Mouse (Mus musculus): ENCODE measurements around the gene Dyx1c1.

Gene Dyx1c1

GRCm38 (mm10) chr9:72958521-72959450, at the start of gene Dyx1c1, which contains the start of gene Gm44503:
Gene Dyx1c1 (plus strand): TSS chr9:72958785.
Gene Gm44503 (plus strand): TSS chr9:72958852.
- DNase-seq (ENCODE audit: low spot score), result peak; percentile 75

- no peak for DNase-seq (ENCODE audit: low spot score)
These were observed 47.2 kb upstream of the Dyx1c1 start for GRCm38 (mm10) chr9:72911381-72911780.

DNA sequence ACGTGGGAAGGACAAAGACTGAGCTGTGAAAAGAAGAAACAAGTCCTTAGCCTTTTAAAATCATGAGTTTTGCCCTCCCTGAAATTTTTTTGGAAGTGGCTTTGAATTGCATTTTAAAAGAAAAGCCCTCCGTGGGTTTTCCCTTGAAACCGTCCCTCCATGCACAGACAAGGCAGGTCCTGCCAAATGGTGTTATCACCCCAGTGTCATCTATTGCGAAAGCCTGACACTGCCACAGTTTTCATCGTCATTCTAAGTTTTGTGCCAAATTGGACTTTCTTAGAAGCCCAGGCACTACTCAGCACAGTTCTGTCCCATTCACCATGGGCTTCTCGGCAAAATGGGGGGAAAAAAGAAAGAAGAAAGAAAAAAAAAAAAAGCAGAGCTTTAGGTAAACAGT, 45.0 kb upstream of the Dyx1c1 start:
- DNase-seq (ENCODE audit: low spot score), result no peak

DNA sequence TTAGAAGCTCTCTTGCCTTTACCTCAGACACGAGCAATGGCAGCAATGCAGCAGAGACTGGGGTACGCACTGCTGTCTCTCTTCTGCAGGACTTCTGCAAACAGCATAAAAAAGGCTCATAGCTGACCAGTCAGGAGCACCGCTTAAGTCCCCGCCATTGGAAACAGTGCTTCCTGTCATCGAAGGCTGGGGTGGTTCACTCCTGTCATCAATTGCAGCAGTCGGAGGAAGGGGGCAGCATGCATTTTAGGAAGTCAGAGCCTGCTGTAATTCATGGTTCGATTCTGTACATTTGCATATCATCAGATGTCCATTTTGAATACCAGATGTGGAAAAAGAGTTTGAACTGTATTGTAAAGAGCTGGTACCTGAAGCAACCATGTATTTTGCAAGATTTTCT, 42.9 kb upstream of the Dyx1c1 start:
- DNase-seq (ENCODE audit: low spot score), result no peak

GRCm38 (mm10) chr9:72923068-72923467, 35.5 kb upstream of the Dyx1c1 start:
- no peak for DNase-seq (ENCODE audit: low spot score)

GRCm38 (mm10) chr9:72925021-72925934, 33.3 kb upstream of the Dyx1c1 start, which contains the start of gene Pygo1:
Gene Pygo1 (plus strand): TSS chr9:72925645.
- DNase-seq (ENCODE audit: low spot score), result peak; percentile 68

- DNase-seq (ENCODE audit: low spot score), result no peak
These were observed 32.7 kb upstream of the Dyx1c1 start for GRCm38 (mm10) chr9:72925935-72926258.

DNA sequence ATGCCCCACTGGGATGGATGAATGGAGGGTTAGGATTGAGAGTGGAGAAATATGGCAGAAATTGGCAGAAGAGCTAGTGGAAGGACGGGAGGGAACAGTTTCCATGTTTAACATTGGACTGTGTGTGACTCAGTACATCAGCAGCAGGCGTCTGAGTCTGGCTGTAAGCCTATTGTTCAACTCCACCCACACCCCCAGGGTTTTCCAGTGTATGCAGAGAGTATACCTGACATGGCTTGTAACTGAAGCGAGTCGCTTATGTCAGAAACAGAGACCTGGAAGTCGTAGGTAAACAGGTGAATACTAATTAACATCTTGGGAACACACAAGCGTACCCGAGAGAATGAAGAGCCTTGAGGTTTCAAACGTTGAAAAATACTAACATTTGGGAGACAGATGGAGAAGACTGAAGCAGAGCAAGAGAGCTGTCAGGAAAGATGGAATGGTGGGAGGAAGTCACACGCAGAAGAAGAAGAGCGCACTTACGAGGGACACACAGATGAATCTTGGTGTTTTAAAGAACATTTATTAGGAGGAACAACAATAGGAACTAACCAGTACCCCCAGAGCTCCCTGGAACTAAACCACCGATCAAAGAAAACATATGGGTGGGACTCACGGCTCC, 27.3 kb upstream of the Dyx1c1 start:
- DNase-seq (ENCODE audit: low spot score), result no peak

DNA sequence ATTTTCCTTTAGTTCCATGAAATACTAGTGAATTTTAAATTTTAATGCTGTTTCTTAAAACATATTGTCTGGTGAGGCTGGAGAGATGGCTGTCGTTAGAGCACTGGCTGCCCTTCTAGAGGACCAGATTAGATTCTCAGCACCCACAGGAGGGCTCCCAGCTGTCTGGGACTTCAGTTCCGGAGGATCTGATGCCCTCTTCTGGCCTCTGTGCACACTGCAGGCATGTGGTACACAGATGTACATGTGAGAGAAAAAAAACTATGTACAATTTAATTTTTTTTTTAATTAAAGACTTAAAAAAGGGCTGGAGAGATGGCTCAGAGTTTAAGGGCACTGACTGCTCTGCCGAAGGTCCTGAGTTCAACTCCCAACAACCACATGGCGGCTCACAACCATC, 23.3 kb upstream of the Dyx1c1 start:
- DNase-seq (ENCODE audit: low spot score), result no peak

DNA sequence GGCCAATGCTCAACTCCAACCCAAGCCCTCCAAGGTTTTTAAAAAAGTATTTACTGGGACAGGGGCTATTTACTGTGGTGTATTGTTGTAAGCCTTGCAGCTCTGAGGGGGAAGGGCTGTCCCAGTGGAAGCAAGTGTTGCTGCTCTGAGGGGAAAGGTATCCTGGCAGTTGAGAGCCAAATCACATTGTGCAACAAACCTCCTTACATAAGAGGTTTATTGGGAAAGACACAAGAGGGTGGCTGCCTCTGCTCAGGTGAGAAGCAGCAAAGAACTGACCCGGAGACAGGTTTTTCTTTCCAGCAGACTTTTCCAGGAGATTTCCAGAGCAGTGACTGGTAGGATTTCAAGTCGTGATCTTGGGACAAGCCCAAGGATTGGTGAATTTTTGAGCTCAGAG, 22.3 kb upstream of the Dyx1c1 start:
- DNase-seq (ENCODE audit: low spot score), result no peak

DNA sequence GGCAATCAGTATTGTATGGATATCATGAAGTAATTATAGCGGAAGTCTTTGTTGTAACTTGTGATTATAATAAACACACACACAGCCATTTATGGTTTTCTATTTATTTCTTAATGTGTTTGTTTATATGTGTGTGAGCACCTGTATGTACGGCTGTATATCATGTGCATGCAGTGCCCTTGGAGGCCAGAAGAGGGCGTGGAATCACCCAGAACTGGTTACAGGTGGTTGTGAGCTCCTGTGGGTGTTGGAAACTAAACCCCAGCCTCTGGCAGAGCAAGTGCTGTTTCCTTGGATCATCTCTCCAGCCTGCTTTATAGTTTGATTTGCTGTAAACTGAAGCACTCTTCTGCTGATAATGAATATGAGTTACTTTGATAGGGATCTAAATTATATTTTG, 15.2 kb upstream of the Dyx1c1 start:
- no peak for DNase-seq (ENCODE audit: low spot score)

GRCm38 (mm10) chr9:72944286-72944685, 14.3 kb upstream of the Dyx1c1 start:
- DNase-seq (ENCODE audit: low spot score), result no peak

- no peak for DNase-seq (ENCODE audit: low spot score)
These were observed 11.6 kb upstream of the Dyx1c1 start for GRCm38 (mm10) chr9:72947010-72947409.

DNA sequence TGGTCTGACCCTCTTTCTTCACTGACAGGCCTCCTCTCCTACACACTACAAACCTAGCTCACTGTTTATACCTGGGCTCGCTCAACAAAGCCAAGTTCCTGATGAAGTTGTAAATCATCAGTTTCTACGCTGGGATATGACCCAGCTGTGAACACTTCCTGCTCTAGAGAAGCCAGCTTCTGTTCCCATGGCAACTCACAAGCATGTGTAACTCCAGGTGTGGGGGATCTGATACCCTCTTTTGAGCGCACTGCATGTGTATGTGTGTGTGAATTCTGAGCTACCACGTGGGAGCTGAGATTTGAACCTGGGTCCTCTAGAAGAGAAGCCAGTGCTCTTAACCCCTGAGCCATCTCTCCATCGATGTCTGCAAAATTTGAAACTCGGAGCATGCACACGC, 9.0 kb upstream of the Dyx1c1 start:
- DNase-seq (ENCODE audit: low spot score), result no peak

DNA sequence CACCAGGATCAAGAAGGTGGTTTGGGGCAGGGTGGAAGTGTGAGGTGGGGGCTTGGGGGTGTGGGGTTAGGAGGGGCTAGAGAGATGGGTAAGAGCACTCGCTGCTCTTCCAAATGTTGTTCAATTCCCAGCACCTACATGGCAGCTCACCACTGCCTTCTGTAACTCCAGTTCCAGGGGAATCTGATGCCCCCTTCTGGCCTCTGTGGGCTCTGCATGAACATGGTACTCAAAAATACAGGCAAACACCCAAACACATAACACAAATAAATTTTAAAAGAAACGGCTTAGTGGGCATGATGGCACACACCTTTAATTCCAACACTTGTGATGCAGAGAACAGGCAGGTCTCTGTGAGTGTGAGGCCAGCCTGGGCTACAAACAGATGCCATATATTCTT, 3.8 kb upstream of the Dyx1c1 start:
- DNase-seq (ENCODE audit: low spot score), result peak; percentile 15

GRCm38 (mm10) chr9:72955546-72955945, 3.0 kb upstream of the Dyx1c1 start:
- peak; percentile 22 for DNase-seq (ENCODE audit: low spot score)

DNA sequence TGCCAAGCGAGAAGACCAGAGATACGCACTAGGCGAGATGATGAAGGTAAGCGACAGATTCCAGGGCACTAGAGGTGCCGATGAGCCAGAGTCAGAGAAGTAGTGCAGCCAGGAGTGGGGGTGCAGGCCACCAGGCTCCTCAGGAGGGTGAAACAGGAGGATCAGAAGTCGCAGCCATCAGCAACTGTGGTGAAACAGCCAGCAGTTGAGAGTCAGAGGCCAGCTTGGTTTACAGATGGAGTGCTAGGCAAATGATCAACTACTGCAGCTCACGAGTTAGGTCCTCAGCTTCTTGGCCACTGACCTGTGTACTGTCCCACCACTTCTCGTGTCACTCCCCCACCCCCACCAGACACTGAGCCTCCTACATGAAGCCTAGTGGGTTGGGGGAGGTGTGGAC, 2.8 kb downstream of the Dyx1c1 start:
- DNase-seq (ENCODE audit: low spot score), result no peak

- DNase-seq (ENCODE audit: low spot score), result no peak
These were observed 3.4 kb downstream of the Dyx1c1 start for GRCm38 (mm10) chr9:72961959-72962358.

GRCm38 (mm10) chr9:72968349-72969061, 9.9 kb downstream of the Dyx1c1 start:
- DNase-seq (ENCODE audit: low spot score), result peak; percentile 24

DNA sequence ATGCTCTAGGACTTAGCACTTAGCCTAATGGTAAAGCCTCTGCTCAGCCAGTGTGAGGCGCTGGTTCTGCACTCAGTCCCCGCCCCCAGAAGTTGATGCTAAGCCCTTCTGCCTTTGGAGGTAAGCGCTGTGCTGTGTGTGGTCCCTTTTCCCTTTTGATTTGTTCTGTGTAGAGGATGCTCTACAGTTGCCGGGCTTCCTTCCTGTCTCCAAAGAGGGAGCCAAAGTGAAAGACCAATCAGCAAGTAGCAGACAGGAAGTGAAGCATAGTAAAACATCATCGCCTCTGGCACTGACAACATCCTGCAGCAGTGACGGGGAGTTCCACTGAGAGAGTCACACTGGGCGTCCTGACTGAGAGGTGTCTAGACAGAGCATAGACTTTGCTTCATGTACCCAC, 11.3 kb downstream of the Dyx1c1 start:
- DNase-seq (ENCODE audit: low spot score), result no peak

- DNase-seq (ENCODE audit: low spot score), result no peak
These were observed 13.8 kb downstream of the Dyx1c1 start for GRCm38 (mm10) chr9:72972435-72972834.

DNA sequence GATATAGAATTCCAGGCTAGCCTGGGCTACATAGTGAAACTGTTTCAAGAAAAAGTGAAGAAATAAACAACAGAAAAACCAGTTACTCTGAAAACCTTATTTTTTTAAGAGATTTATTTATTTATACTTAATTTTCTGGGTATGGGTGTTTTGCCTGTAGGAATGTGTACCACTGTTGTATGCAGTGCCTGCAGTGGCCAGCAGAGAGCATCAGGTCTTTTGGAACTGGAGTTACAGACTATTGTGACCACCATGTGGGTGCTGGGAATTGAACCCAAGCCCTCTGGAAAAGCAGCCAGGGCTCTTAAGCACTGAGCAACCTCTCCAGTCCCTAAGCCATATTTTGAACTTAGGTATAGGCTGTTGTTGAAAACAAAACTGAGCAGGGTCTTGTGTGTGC, 14.4 kb downstream of the Dyx1c1 start:
- no peak for DNase-seq (ENCODE audit: low spot score)

Data from ovary, postnatal 36 days (tissue).